Mouse (Mus musculus): ENCODE measurements around the gene Unc13b. TPM values are rescaled to one million over a fixed set of nuclear protein-coding genes. Genes with fewer than 3 reads are reported as not detected.

The Unc13b gene
- total RNA-seq, 2 experiments from 2014 or later: 10.0 to 13.1 TPM

DNA sequence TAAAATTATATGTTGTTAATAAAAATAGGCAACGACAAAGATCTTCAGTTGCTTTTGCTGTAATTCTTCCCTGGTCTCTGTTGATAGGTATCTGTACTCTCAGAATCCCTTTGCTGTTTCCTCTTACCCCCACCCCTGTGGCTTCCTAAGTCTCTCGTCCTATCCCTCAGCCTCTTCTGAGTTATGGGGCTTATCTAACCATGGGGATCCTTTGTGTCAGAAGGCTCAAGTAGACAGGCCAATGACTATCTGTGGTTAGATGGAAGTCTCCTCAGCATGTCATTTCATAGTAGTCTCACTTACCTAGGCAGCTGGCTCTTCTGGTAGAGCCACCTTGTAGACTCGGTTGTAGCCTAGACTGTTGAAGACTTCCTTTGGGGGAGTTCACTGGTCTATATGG, 173.1 kb downstream of the Unc13b start:
- no peak for DNase-seq

DNA sequence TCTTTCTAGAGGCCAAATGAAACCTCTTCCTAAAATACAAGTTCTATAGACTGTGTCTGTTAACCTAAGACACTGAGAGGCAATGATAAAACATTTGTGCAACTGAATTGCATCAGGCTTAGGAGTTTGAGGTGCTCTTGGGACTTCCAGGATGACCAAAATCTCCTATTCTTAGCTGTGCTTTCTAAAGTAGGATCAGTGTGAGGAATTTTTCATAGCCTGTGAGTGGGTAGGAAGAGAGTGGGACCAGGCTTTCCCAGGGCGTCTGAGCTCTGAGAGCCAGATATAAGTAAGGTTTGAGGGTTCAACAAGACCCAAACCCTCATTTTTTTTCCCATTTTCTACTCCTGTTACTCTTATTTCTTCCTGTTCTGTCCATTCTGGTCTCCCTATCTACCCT, 174.2 kb downstream of the Unc13b start:
- no peak for DNase-seq

DNA sequence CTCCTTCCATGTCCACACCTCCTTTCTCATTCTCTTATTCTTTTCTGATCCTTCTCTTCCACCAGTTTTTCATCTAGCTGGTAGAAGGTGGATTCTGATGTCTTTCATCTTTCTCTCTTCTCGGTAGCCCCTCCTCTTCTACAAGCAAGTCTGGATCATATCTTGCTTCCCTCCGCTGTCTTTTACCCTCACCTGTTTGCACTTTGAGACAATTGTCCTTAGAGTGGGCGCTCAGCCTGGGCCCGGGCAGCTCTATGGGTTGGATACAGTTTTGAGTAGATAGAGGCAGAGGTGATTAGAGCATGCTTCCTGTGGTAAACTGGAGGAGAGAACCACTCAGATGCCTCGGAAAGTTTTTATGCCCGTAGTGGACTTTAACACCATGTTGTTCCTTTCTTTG, 174.7 kb downstream of the Unc13b start:
- DNase-seq: no peak

DNA sequence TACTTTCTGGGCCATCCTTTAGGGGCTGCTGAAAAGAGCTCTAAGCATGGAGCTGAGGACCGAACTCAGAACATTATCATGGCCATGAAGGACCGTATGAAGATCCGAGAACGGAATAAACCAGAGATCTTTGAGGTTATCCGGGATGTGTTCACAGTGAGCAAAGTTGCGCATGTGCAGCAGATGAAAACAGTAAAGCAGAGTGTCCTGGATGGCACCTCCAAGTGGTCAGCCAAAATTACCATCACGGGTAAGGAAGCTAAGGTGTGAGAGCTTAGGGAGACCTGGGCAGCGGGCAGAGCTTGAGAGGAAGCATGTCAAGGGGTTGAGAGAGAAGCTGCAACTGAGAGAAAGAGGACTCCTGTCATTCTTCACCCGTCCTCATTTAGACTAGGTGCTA, 178.1 kb downstream of the Unc13b start:
- DNase-seq: no peak

DNA sequence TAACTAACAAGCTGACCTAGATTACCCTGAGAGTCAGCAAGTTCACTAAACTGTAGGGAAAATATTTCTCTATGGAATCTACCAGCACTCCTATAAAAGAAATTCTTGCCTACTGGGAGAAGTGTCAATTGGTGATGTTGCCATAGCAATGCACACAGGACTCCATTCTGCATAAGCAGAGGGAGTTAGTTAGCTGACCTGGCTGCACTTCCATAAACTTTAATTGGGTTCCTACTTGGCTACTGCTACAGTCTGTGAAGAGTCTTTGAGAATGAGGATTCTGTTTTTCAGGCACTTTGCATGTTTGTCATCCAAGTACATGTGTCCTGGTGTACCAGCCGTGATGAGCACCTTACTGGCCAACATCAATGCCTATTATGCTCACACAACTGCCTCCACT, 182.0 kb downstream of the Unc13b start:
- DNase-seq: no peak

DNA sequence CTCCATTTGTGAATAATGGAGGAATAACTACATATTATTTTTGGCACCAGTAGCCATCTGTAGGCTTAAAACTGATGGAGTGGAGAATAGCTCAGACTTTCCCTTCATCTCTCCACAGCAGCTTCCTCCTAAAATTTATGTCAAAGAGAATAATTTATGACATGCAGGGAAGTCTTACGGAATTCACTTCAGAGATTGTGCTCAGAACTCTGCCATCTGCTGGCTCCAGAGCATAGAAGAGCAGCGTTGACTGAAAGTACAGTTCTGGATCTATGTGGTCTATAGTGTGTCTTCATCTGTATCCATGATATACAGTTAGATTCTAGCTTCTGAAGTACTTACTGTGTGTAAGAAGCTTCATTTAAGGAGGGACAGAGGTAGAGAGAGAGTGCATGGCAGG, 185.3 kb downstream of the Unc13b start:
- peak; percentile 9 for DNase-seq

DNA sequence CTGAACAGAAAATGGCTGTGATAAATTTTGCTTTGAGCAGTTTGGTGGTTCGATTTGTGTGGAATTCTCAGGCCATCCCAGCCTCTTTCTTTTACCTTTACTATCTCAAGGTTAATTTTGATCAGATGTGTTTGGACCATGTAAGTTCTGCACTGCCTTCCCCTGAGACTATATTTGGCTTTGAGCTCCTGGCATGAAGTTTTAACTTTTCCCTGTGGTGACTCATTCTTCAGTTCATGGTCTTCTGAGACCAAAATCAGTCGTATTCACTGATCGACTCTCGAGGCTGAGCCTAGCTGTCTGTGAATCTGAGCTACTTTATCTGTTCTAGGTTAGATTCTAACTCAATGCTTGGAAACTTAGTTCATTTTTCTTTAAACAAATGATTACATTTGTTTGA, 187.0 kb downstream of the Unc13b start:
- peak; percentile 37 for DNase-seq

DNA sequence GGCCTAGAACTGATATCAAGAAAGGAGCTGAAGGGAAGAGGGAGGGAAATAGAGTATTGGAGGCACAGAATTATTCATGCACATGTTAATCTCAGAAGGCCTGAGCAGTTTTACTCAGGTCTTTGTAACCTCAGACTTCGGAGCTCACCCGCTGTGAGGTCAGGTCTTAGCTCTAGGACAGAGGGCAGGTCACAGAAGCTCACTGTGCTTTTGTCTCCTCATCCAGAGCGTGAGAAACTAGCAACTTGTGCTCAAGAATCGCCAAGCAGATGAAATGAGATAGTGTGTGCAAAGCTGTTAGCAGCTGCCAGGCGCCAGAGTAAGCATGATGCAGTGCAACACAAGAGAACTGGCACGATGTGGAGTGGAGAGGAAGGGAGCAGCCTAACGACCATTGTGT, 189.3 kb downstream of the Unc13b start:
- DNase-seq: no peak

DNA sequence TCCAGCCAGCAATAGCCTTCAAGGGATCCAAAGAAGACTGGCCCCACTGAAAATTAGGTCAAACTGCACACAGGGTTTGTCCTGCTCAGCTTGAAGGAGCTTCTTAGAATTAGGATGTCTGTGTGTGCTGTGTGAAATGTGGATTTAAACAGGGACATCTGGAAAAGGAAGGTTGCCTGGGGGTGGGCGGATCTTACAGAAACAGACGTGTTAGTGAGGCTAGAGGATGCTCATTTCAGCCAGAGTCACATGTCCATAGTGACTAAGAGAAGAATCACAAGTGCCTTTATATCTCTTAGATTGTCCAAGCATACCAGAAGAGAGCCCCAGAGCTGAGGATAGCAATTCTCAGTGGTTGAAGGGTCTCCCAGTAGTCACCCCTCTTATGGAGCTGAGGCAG, 190.2 kb downstream of the Unc13b start:
- no peak for DNase-seq

DNA sequence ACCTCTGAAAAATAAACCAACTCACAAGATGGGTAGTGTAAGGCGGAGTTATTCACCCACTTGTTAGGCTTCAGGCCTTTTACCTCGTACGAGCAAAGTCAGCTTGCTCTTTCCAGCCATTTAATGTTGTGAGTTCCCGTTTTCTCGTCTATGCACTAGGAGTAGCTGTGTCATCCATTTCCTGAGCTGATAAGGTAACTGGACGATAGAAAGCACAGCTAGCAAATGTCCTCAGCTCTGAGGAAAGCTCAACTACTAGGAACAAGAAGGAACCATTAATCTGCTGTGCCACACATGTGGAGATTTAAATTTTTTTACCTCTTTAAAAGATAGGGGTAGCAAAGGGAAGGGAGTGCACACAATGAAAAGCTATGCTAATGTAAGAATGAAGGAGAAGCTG, 192.5 kb downstream of the Unc13b start:
- DNase-seq: no peak

DNA sequence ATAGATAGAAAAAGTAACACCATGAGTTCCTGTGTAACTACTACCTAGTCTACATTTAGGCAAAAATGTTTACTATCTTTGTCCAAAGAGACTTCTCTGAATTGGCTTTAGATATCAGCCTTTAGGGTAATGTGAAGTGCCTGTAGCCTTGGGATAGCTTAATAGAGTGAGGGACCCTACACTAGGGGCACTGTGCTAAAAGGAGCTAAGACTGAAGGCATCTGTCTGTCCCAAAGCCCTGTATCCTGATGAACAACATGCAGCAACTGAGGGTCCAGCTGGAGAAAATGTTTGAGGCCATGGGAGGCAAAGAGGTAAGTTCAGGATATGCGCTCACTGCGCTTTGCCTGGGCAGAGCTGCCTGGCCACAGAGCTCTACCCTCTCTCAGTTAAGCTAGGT, 198.3 kb downstream of the Unc13b start:
- no peak for DNase-seq

DNA sequence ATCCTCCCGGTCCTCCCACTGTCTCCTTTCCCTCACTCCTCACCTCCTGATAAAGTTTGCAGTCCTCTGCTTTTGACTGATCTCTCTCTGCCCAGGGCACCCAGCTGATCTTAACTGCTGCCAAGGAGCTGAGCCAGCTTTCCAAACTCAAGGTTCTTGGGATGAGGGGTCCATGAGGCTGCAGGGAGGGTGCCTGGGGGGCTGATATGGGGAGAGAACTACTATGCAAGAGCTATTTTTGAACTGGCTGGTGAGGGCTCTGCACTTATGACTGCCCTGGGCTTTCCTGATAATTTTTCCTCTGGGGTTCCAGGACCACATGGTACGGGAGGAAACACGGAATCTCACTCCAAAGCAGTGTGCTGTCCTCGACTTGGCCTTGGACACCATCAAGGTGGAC, 199.8 kb downstream of the Unc13b start:
- DNase-seq: no peak

DNA sequence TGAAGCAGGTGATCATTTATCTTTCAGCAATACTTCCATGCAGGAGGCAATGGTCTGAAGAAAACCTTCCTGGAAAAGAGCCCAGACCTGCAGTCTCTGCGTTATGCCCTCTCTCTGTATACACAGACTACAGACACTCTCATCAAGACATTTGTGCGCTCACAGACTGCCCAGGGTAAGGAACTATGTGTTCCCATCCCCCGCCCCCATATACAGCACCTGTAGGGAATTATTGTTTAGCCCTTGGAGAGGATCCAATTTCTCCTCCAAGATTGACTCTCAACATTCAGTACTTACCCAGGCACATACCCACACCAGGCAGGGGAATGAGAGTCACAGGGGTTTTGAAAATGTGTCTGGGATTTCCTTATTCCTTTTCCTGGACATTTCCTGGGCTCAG, 200.7 kb downstream of the Unc13b start:
- no peak for DNase-seq

DNA sequence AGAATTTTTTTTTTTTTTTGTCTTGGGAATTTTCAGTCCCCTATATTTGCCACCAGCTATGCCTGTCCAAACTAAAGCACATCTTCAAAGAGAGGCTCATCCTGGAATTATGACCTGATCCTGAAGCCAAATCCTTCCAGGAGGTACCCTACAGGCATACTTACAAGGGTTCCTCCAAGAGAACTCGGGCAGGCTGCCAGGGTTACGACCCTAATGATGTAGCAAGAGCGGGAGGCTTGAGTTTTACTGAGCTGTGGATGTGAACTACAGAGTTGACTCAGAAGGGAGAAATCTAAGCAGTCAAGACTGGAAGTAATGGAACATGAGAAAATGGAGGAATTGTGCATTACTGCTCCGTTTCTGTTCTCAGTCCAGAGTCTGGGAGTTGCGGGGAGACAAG, 201.3 kb downstream of the Unc13b start:
- peak; percentile 13 for DNase-seq

DNA sequence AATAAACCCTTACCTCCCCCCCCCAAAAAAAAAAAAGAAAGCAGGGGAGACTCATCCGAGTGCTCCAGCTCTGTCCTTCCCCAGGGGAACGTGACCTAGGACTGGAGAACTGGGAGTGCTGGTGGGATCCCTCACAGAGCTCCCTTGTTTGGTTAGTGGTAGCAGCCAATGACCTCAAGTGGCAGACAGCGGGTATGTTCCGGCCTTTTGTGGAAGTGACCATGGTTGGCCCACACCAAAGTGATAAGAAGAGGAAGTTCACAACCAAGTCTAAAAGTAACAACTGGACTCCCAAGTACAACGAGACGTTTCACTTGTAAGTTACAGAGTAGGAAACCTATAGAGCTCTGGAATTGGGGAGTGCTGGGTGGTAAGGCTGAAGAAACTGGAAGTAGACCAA, 204.1 kb downstream of the Unc13b start:
- DNase-seq: no peak

DNA sequence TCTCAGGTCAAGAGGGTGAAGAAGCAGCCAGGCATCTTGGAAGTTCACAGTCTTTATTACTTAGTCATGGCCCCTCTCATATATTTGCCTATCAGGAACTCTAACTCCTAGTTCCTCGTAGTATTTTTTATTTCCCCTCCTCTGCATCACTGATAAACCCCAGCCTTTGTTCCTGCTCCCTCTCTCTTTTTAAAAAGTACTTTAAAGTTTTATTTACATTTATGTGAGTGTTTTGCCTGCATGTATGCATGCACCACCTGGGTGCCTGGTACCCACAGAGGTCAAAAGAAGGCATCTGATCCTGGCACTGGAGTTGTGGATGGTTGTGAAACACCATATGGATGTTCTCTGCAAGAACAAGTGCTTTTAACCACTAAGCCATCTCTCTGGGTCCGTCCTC, 207.4 kb downstream of the Unc13b start:
- DNase-seq: no peak

DNA sequence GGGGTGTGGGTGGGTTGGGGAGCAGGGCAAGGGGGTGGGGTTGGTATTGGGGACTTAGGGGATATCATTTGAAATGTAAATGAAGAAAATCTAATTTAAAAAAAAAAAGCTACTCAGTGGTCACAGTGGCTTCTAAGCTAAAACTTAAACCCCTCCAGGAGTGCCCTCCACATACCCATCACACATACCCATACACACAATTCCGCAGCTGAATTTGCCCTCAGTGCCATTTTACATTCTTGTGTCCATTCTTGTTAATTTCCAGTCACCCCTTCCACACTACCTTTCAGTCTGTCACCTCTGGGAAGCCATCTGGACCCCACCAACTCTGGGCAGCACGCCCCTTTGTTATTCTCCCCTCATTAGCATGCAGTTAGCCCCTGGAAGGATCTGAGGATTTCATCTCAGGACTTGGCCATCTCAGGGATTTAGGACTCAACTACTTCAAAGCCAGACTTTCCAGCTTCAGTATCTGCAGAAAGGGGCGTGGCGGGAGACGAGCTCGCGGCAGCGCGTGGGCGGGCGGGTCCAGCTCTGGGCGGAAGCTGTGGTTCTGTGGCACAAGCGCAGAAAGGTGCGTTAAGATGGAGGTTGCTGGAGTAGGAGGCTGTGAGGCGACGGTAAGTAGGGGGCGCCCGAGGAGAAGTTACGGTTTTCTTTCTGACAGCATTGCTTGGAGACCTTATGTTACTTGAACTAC, 208.0 kb downstream of the Unc13b start, which contains the start of gene Atp8b5:
Atp8b5 (plus strand) TSS at position 537 of the 700 bp plus-strand sequence.
- peak; percentile 88 for DNase-seq

DNA sequence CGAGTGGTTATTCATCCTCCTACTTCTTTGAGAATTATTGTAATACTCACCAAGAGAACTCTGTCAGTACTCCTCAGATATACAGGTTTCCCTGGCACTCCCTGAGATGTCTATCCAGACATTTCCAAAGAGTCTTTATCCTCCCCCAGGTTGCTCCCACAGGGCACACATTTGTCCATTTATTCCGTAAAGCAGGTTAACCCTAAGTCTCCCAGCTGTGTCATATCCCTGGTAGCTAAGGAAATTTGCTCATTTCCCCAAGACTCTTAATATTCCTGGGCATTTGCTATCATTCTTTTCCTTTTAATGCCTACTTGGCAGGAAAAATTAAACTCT, 208.5 kb downstream of the Unc13b start:
- no peak for DNase-seq

DNA sequence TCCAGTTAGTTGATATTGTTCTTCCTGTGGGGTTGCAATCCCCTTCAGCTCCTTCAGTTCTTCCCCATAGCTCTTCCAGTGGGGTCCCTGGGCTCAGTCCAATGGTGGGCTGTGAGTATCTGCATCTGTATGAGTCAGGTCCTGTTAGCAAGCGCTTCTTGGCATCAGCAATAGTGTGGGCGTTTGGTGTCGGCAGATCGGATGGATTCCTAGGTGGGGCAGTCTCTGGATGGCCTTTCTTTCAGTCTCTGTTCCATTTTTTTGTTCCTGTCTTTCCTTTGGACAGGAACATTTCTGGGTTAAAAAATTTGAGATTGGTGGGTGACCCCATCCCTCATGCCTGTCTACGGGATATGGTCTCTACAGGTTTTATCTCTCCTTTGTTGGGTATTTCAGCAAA, 226.7 kb downstream of the Unc13b start:
- no peak for DNase-seq

DNA sequence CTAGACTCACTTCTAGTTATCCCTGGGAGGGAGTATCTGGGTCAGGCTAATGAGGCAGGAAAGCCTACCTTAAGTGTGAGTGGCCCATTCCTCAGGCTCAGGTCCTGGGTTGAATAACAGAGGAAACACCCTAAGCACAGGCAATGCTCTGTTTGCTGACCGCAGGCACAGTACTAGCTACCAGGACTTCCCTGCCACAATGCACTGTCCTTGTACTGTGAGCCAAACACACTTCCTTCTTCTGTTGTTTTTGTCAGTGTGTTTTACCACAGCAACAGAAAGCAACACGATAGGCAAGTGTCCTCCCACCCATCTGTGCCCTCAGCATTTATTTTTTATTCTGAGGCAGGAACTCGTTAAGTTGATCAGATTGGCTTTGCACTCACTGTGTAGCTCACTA, 228.6 kb downstream of the Unc13b start:
- DNase-seq: no peak

DNA sequence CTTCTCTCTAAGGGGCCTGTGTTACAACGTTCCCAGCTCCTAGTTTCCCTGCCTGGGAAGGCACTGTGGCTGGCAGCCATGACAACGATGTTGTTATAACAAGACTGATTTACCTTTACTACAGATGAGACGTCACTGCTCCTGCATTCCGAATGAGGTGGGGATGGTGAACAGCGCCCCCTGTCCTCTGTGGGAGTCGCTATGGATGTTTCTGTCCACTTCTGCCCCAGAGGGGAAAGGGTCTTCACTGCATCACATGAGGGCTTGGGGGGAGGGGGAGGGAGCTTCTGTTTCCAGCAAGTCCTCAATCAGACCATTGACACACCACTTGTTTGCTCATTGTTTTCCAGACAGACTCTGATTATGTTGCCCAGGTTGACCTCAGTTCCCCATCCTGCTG, 235.2 kb downstream of the Unc13b start:
- peak; percentile 5 for DNase-seq

DNA sequence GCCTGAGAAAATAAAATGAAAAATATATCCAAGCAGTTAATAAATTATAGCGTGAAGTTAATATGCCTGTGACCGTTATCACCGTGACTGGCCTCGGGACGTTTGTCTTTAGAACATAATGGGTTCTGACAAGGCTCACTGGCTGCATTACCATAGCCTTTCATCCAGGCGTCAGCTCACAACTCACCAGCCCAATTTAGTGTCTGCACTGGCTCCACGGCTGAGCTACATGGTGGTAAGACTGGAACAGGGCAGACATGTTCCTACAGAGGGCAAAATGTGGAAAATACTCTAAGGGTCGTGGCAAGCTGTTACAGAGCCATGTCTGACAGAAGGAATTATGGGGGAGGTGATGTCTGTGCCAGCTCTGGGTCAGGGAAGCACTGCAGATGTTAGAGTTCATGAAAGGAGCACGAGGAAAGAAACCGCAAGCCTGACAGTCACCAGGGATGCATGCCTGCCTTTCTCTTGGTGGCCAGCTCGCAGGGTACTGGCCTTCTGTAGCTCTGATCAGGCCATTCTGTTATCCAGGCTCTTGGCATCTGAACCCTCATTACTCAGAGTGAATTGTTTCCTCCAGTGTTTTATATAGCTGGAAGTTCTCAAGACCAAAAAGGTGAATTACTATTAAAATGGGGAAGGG, 251.1 kb downstream of the Unc13b start:
- DNase-seq: no peak

Measured in adrenal gland, postnatal 10 days (tissue).